12 mouse cellular contexts compared by ENCODE assay signal in genomic region chr14:21962381-21963050, GRCm38 (mm10). TPM values are rescaled to one million over a fixed set of nuclear protein-coding genes. Genes with fewer than 3 reads are reported as not detected.
A peak's percentile ranks its signal among the peaks of the same experiment; 100 is the strongest.
DNase-seq lines count a peak whose midpoint lies in the region; ATAC-seq and TF ChIP-seq lines count a peak whose summit lies in the region.
"Had no signal": no experiment of that assay in that cellular context is flagged by ENCODE, and none has a peak within 500 bp of the region (broad histone marks: within the 10 kb centered on the region; RNA-seq: fewer than 3 reads in every experiment).

No protein-coding gene starts in this region.

- intact Hi-C loops in left cerebral cortex, adult 2 months (cut with DNase I), result no loop called here

- H3K27ac ChIP-seq in forebrain, embryonic 12.5 days, result no peak overlapping the region
- no peak overlapping the region for H3K27ac ChIP-seq in left cerebral cortex, adult 2 months
- H3K27ac ChIP-seq: embryonic facial prominence, embryonic 12.5 days had no signal

- no peak overlapping the region for H3K4me2 ChIP-seq in forebrain, embryonic 12.5 days
- H3K4me2 ChIP-seq: embryonic facial prominence, embryonic 12.5 days had no signal

- no peak for TF ChIP-seq CTCF in left cerebral cortex, adult 2 months (IDR thresholded peaks at IDR 0.05)

- no peaks in the 10 kb centered on the region for H3K36me3 ChIP-seq in forebrain, embryonic 12.5 days (replicated peaks)
- H3K36me3 ChIP-seq: embryonic facial prominence, embryonic 12.5 days had no signal

- WGBS in forebrain, embryonic 12.5 days, result 82% methylated on average over 22 of the region's 22 CpGs

- peaks cover 13% of the 10 kb centered on the region; the same call in 1 of the 2 replicates for H3K27me3 ChIP-seq in forebrain, embryonic 12.5 days
- H3K27me3 ChIP-seq: embryonic facial prominence, embryonic 12.5 days had no signal

- H3K9me3 ChIP-seq in forebrain, embryonic 12.5 days, result no peaks in the 10 kb centered on the region
- H3K9me3 ChIP-seq: embryonic facial prominence, embryonic 12.5 days had no signal

- ATAC-seq in forebrain, embryonic 12.5 days (ENCODE audit: low FRiP score), result no peak

- peak; percentile 5 for DNase-seq in adrenal gland, adult 2 months
- no peak for DNase-seq in adrenal gland, postnatal 25 days
- DNase-seq in Muller cell, postnatal 12 days (ENCODE audit: inconsistent ontology term), result peak; percentile 73
- peak; percentile 39 for DNase-seq in kidney, adult 9 months
- DNase-seq in layer of hippocampus, postnatal 14 days (ENCODE audit: low spot score in 2 of 2), result peak; percentile 29 to 50
- no peak for DNase-seq in spleen, postnatal 36 days (ENCODE audit: low spot score in 2 of 2)
- DNase-seq in left cerebral cortex, adult 2 months (ENCODE audit: extremely low spot score in 1 of 2, low spot score in 2 of 2), result no peak
- DNase-seq: gastrocnemius, postnatal 10 days; heart, postnatal 14 days had no signal

- H3K4me3 ChIP-seq in forebrain, embryonic 12.5 days (replicated peaks), result no peak overlapping the region
- no peak overlapping the region for H3K4me3 ChIP-seq in left cerebral cortex, adult 2 months
- H3K4me3 ChIP-seq: embryonic facial prominence, embryonic 12.5 days had no signal

- H3K4me1 ChIP-seq in forebrain, embryonic 12.5 days, result peaks cover 9% of the 10 kb centered on the region; the same call in 1 of the 2 replicates
- H3K4me1 ChIP-seq: embryonic facial prominence, embryonic 12.5 days had no signal

- no peak overlapping the region for H3K9ac ChIP-seq in forebrain, embryonic 12.5 days
- H3K9ac ChIP-seq: embryonic facial prominence, embryonic 12.5 days had no signal

RNA-seq across cellular contexts. Expression of gene Zfp503, which starts 26.9 kb away (rescaled TPM):
- 10 to 100 TPM; 19.4 to 34.1 TPM for total RNA-seq in adrenal gland, adult 2 months (2021)
- 101 and 106 TPM in 2 replicates for polyA plus RNA-seq in adrenal gland, adult 2 months (2012; rRNA removed)
- total RNA-seq in adrenal gland, postnatal 25 days (2021), result 27.5 and 33.3 TPM in 2 replicates
- total RNA-seq in layer of hippocampus, postnatal 14 days (2021), result 1 to 10 TPM; 2.9 TPM
- polyA plus RNA-seq in forebrain, embryonic 12.5 days (2016; fragmentation: Nextera tagmentation; extraction: Ambion mirVana), result 10.9 and 13.8 TPM in 2 replicates
- 1 to 10 TPM; 2.2 to 3.3 TPM for total RNA-seq in left cerebral cortex, adult 2 months (2021)
- total RNA-seq: megakaryocyte-erythroid progenitor cell, adult 5-6 weeks had no signal

RNA-seq across cellular contexts. Expression of gene Lrmda, which starts 57.0 kb away (rescaled TPM):
- 1 to 10 TPM; 2.7 to 8.6 TPM for total RNA-seq in adrenal gland, adult 2 months (2021)
- polyA plus RNA-seq in adrenal gland, adult 2 months (2012; rRNA removed), result 0.89 and 0.92 TPM in 2 replicates
- 5.0 and 5.6 TPM in 2 replicates for total RNA-seq in adrenal gland, postnatal 25 days (2021)
- total RNA-seq in layer of hippocampus, postnatal 14 days (2021), result under 1 TPM in 1 of 2 experiments, not detected in 1; 0.95 TPM
- polyA plus RNA-seq in forebrain, embryonic 12.5 days (2016; fragmentation: Nextera tagmentation; extraction: Ambion mirVana), result 0.22 TPM in 1 of 2 replicates, not detected in the other
- under 1 TPM; 0.87 to 0.97 TPM for total RNA-seq in left cerebral cortex, adult 2 months (2021)

Comparison
In these comparisons a context has a peak if more than half of its experiments do, and no peak if none do; other contexts are left out.
1. DNase-seq: peak in adrenal gland, adult 2 months (single experiment), Muller cell, postnatal 12 days (single experiment), kidney, adult 9 months (single experiment) and layer of hippocampus, postnatal 14 days (2 of 2); none in adrenal gland, postnatal 25 days (single experiment), spleen, postnatal 36 days (0 of 2) and left cerebral cortex, adult 2 months (0 of 2).